Mouse (Mus musculus) CH12.LX (cell line): Measurements from ENCODE around the gene Smarca2. TPM values are rescaled to one million over a fixed set of nuclear protein-coding genes. Genes with fewer than 3 reads are reported as not detected.

ENCODE experiments used
- DNase-seq: peaks from one replicate; pipeline ENCODE4 v3.0.0-alpha.2; 2013; ENCODE audit errors: extremely low read depth
- H3K27ac ChIP-seq: 2 replicates; pipeline ENCODE4 v1.5.1; 2012; ENCODE audit warnings: low read depth, mild to moderate bottlenecking, control low read depth, moderate library complexity; ENCODE audit not compliant: insufficient read depth
- H3K27me3 ChIP-seq: replicated peaks from 2 replicates; pipeline ENCODE3; 2012; ENCODE audit warnings: inconsistent platforms
- H3K36me3 ChIP-seq, 2 experiments: replicated peaks in 1 of 2; 2 replicates each; pipeline versions ENCODE3 to v1.6.1; 2012; ENCODE audit warnings: inconsistent platforms in 1 of 2, low read length in 1 of 2, mild to moderate bottlenecking in 1 of 2, mixed read lengths in 1 of 2, moderate library complexity in 1 of 2; ENCODE audit not compliant: control insufficient read depth in 1 of 2, insufficient read depth in 1 of 2
- H3K4me1 ChIP-seq, 2 experiments: 2 replicates each; pipeline ENCODE4 v1.6.1; 2012; ENCODE audit warnings: inconsistent platforms in 1 of 2, moderate library complexity in 1 of 2; ENCODE audit not compliant: insufficient read depth in 2 of 2, control insufficient read depth in 1 of 2
- H3K4me2 ChIP-seq: 2 replicates; pipeline ENCODE4 v1.6.1; 2012; ENCODE audit warnings: low read depth, mild to moderate bottlenecking, control low read depth; ENCODE audit not compliant: poor library complexity, insufficient read depth, severe bottlenecking
- H3K4me3 ChIP-seq, 3 experiments: fragments of 150-350 bp in 1 of 3; sonication (generic) in 1 of 3; replicated peaks in 1 of 3; 2 replicates each; pipeline versions ENCODE3 to v1.5.1; 2011 to 2012; ENCODE audit warnings: low read depth in 2 of 3, low read length in 2 of 3, mild to moderate bottlenecking in 2 of 3, moderate library complexity in 2 of 3, control low read depth in 1 of 3, improper control_type of control experiment in 1 of 3, inconsistent platforms in 1 of 3, mixed read lengths in 1 of 3; ENCODE audit not compliant: poor library complexity in 1 of 3
- H3K79me2 ChIP-seq: replicated peaks from 2 replicates; pipeline ENCODE4 v1.6.1; 2012; ENCODE audit warnings: mild to moderate bottlenecking, moderate library complexity; ENCODE audit not compliant: control insufficient read depth, poor library complexity, insufficient read depth, severe bottlenecking; ENCODE audit errors: extremely low read depth
- H3K9ac ChIP-seq: 2 replicates; pipeline ENCODE4 v1.6.1; 2012; ENCODE audit warnings: low read depth, mild to moderate bottlenecking, control low read depth, moderate library complexity; ENCODE audit not compliant: insufficient read depth
- H3K9me3 ChIP-seq: replicated peaks from 2 replicates; pipeline ENCODE3; 2012; ENCODE audit warnings: low read length, inconsistent platforms, mixed read lengths
- BHLHE40 ChIP-seq: IDR thresholded peaks from 2 replicates; pipeline ENCODE4 v1.6.1; 2011; ENCODE audit warnings: mild to moderate bottlenecking, low read depth, low read length, improper control_type of control experiment
- CHD1 ChIP-seq: IDR thresholded peaks from 2 replicates; pipeline ENCODE4 v1.6.1; 2012; ENCODE audit warnings: low read depth, low read length, improper control_type of control experiment, inconsistent platforms
- CHD2 ChIP-seq: IDR thresholded peaks from 2 replicates; pipeline ENCODE4 v1.6.1; 2011; ENCODE audit warnings: low read length, improper control_type of control experiment
- CTCF ChIP-seq, 2 experiments: IDR thresholded peaks in 1 of 2; conservative IDR thresholded peaks in 1 of 2; 2 replicates each; pipeline ENCODE4 v1.5.1; 2011 to 2012; ENCODE audit warnings: low read depth in 2 of 2, low read length in 2 of 2, improper control_type of control experiment in 1 of 2, inconsistent platforms in 1 of 2, mild to moderate bottlenecking in 1 of 2, moderate library complexity in 1 of 2
- E2F4 ChIP-seq: IDR thresholded peaks from 2 replicates; pipeline ENCODE4 v1.6.1; 2011; ENCODE audit warnings: low read depth, low read length, improper control_type of control experiment; ENCODE audit not compliant: insufficient replicate concordance
- ELF1 ChIP-seq: IDR thresholded peaks from 2 replicates; pipeline ENCODE4 v1.6.1; 2014; ENCODE audit warnings: low read depth, mild to moderate bottlenecking, inconsistent platforms, low read length, improper control_type of control experiment
- EP300 ChIP-seq: IDR thresholded peaks from 2 replicates; pipeline ENCODE4 v1.6.1; 2011; ENCODE audit warnings: low read length, improper control_type of control experiment
- ETS1 ChIP-seq: conservative IDR thresholded peaks from 2 replicates; pipeline ENCODE4 v1.6.1; 2012; ENCODE audit warnings: low read depth, mild to moderate bottlenecking, inconsistent platforms, low read length, improper control_type of control experiment, moderate library complexity
- GABPA ChIP-seq: IDR thresholded peaks from 2 replicates; pipeline ENCODE4 v1.6.1; 2012; ENCODE audit warnings: low read depth, low read length, improper control_type of control experiment, inconsistent platforms; ENCODE audit not compliant: insufficient replicate concordance
- HCFC1 ChIP-seq: IDR thresholded peaks from 2 replicates; pipeline ENCODE4 v1.6.1; 2012; ENCODE audit warnings: low read depth, mild to moderate bottlenecking, inconsistent platforms, low read length, improper control_type of control experiment
- IRF4 ChIP-seq: IDR thresholded peaks from 2 replicates; pipeline ENCODE4 v1.6.1; 2014; ENCODE audit warnings: low read depth, mild to moderate bottlenecking, inconsistent platforms, low read length, improper control_type of control experiment
- JUN ChIP-seq: IDR thresholded peaks from 2 replicates; pipeline ENCODE4 v1.6.1; 2011; ENCODE audit warnings: low read depth, mild to moderate bottlenecking, low read length, improper control_type of control experiment, moderate library complexity; ENCODE audit not compliant: insufficient read depth
- JUND ChIP-seq: conservative IDR thresholded peaks from 2 replicates; pipeline ENCODE4 v1.6.1; 2011; ENCODE audit warnings: low read depth, low read length, improper control_type of control experiment
- MAFK ChIP-seq: IDR thresholded peaks from 2 replicates; pipeline ENCODE4 v1.6.1; 2011; ENCODE audit warnings: low read length, improper control_type of control experiment; ENCODE audit not compliant: insufficient replicate concordance
- MAZ ChIP-seq: IDR thresholded peaks from 2 replicates; pipeline ENCODE4 v1.6.1; 2012; ENCODE audit warnings: low read depth, mild to moderate bottlenecking, inconsistent platforms, low read length, improper control_type of control experiment, moderate library complexity
- MEF2A ChIP-seq: IDR thresholded peaks from 2 replicates; pipeline ENCODE4 v1.6.1; 2014; ENCODE audit warnings: low read depth, mild to moderate bottlenecking, inconsistent platforms, low read length, improper control_type of control experiment, borderline replicate concordance
- MXI1 ChIP-seq: IDR thresholded peaks from 2 replicates; pipeline ENCODE4 v1.6.1; 2011; ENCODE audit warnings: mild to moderate bottlenecking, low read depth, low read length, improper control_type of control experiment
- MYC ChIP-seq: IDR thresholded peaks from 2 replicates; pipeline ENCODE4 v1.6.1; 2011; ENCODE audit warnings: low read depth, mild to moderate bottlenecking, improper control_type of control experiment, low read length
- NELFE ChIP-seq: IDR thresholded peaks from 2 replicates; pipeline ENCODE4 v1.6.1; 2011; ENCODE audit warnings: low read depth, low read length, improper control_type of control experiment
- NRF1 ChIP-seq: IDR thresholded peaks from 2 replicates; pipeline ENCODE4 v1.6.1; 2014; ENCODE audit warnings: low read depth, mild to moderate bottlenecking, inconsistent platforms, low read length, improper control_type of control experiment, moderate library complexity
- PAX5 ChIP-seq: IDR thresholded peaks from 2 replicates; pipeline ENCODE4 v1.6.1; 2012; ENCODE audit warnings: low read length, inconsistent platforms, mixed read lengths
- POLR2A ChIP-seq: IDR thresholded peaks from 2 replicates; pipeline ENCODE4 v1.6.1; 2011; ENCODE audit warnings: low read depth, mild to moderate bottlenecking, improper control_type of control experiment, low read length
- POLR2AphosphoS2 ChIP-seq: IDR thresholded peaks from 2 replicates; pipeline ENCODE4 v1.6.1; 2011; ENCODE audit warnings: low read depth, low read length, improper control_type of control experiment
- RAD21 ChIP-seq: IDR thresholded peaks from 2 replicates; pipeline ENCODE4 v1.6.1; 2011; ENCODE audit warnings: low read depth, mild to moderate bottlenecking, low read length, improper control_type of control experiment, moderate library complexity
- RCOR1 ChIP-seq: conservative IDR thresholded peaks from 2 replicates; pipeline ENCODE4 v1.6.1; 2012; ENCODE audit warnings: low read depth, mild to moderate bottlenecking, inconsistent platforms, low read length, improper control_type of control experiment
- SIN3A ChIP-seq: IDR thresholded peaks from 2 replicates; pipeline ENCODE4 v1.6.1; 2012; ENCODE audit warnings: low read length, improper control_type of control experiment, inconsistent platforms
- SMC3 ChIP-seq: IDR thresholded peaks from 2 replicates; pipeline ENCODE4 v1.6.1; 2011; ENCODE audit warnings: low read depth, low read length, improper control_type of control experiment
- TBP ChIP-seq: conservative IDR thresholded peaks from 2 replicates; pipeline ENCODE4 v1.6.1; 2011; ENCODE audit warnings: low read depth, low read length, improper control_type of control experiment
- TCF12 ChIP-seq: IDR thresholded peaks from 2 replicates; pipeline ENCODE4 v1.6.1; 2014; ENCODE audit warnings: low read depth, mild to moderate bottlenecking, inconsistent platforms, low read length, improper control_type of control experiment
- UBTF ChIP-seq: IDR thresholded peaks from 2 replicates; pipeline ENCODE4 v1.6.1; 2012; ENCODE audit warnings: low read depth, mild to moderate bottlenecking, inconsistent platforms, low read length, improper control_type of control experiment, moderate library complexity
- USF1 ChIP-seq: IDR thresholded peaks from 2 replicates; pipeline ENCODE4 v1.6.1; 2014; ENCODE audit warnings: low read depth, mild to moderate bottlenecking, inconsistent platforms, low read length, improper control_type of control experiment
- USF2 ChIP-seq: conservative IDR thresholded peaks from 2 replicates; pipeline ENCODE4 v1.6.1; 2011; ENCODE audit warnings: low read depth, low read length, improper control_type of control experiment
- ZC3H11A ChIP-seq: IDR thresholded peaks from 2 replicates; pipeline ENCODE4 v1.6.1; 2012; ENCODE audit warnings: low read depth, mild to moderate bottlenecking, inconsistent platforms, low read length, improper control_type of control experiment
- ZKSCAN1 ChIP-seq: IDR thresholded peaks from 2 replicates; pipeline ENCODE4 v1.6.1; 2012; ENCODE audit warnings: low read depth, inconsistent platforms, low read length, improper control_type of control experiment, borderline replicate concordance
- ZMIZ1 ChIP-seq: IDR thresholded peaks from 2 replicates; pipeline ENCODE4 v1.6.1; 2012; ENCODE audit warnings: low read depth, mild to moderate bottlenecking, inconsistent platforms, low read length, improper control_type of control experiment
- ZNF384 ChIP-seq: IDR thresholded peaks from 2 replicates; pipeline ENCODE4 v1.6.1; 2012; ENCODE audit warnings: low read depth, low read length, improper control_type of control experiment, inconsistent platforms
- dilution Hi-C: fragments of 300-500 bp; cut with MboI; formaldehyde crosslinking; loops from 2 replicates; pipeline ENCODE4 v1.14.3; 2020; ENCODE audit warnings: low sequenced_read_pairs; ENCODE audit not compliant: extremely low pct_unique_long_range_greater_than_20kb, extremely low pct_ligation_motif_present
- in situ Hi-C: fragments of 300-500 bp; cut with MboI; formaldehyde crosslinking; loops from 3 replicates; pipeline ENCODE4 v1.14.3; 2019; ENCODE audit warnings: low sequenced_read_pairs, low pct_ligation_motif_present, low pct_unique_long_range_greater_than_20kb, mixed read lengths
- polyA plus RNA-seq: library from polyadenylated mRNA; unstranded; fragments of >175 nt; gene quantifications from 2 replicates; pipeline ENCODE4 v1.2.1, GENCODE M21; 2012; ENCODE audit warnings: low read depth; ENCODE audit not compliant: insufficient read length
- total RNA-seq, 2 experiments: library from RNA; depleted of rRNA; stranded (reverse); fragments of 300-350 nt in 1 of 2; fragments of >200 nt in 1 of 2; gene quantifications; 2 replicates each; pipeline ENCODE4 v1.2.3; 2012 to 2014

The Smarca2 gene
- total and polyA plus RNA-seq, 3 experiments = 19.4 to 47.1 (median 21.8) TPM

DNA sequence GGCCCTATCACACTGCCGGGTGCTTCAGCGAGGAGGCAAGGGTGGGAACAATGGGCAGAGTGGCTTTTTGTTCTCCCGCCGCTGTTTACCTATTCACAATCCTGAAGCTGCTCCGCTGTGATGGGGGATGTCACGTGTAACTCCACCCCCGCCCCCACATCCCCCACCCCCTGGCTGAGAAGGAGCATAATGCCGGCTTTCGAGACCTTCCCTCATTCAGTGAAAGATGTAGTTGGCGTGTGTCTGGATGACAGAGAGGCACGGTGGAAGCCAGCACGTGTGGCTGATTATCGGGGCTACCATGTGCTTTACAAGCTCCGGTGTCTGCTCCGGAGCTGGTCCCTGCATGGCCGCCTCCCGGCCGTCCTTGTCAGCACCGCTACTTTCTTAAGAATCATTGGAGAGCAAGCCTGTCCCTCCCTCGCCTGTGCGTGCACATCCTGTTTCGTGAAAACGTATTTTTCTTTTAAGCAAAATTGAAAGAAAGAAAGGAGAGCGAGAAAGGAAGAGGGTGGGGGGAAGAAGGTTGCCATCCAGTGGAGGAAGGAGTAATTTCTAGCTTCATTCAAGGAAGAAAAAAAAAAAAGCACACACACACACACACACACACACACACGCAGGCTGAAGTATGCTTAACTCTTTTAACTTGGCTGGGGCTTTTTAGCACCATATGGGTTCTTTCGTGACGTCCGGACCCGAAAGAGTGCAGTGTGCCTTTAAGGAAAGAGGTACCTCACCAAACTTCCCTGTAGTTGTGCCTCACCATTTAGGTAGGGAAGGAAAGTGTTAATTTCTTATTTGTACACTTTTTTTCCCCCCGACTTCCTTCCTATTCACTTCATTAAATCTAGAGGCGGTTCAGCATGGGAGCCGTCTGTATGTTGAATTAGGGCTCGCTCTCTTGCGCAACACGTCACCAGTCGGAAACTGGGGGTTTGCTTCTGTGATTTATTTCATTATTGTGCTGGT lies 143.0 kb downstream of the Smarca2 start:
- dilution Hi-C loops = no loop called here
- Histone ChIP-seq H3K9me3 (no peaks in the 10 kb centered on the region), H3K4me3 (peak overlapping the region; percentile 63 to 74 (median 68)), H3K4me1 (peaks cover 3 to 24% of the 10 kb centered on the region in 2 experiments; a peak in 3 of 4 replicates), H3K9ac (peak overlapping the region; percentile 90), H3K36me3 (peaks cover 5 to 37% of the 10 kb centered on the region in 2 experiments), H3K79me2 (peaks cover 3% of the 10 kb centered on the region; the same call in 1 of the 2 replicates), H3K4me2 (peak overlapping the region; percentile 74), H3K27ac (peak overlapping the region; percentile 84), H3K27me3 (no peaks in the 10 kb centered on the region)
- peak; percentile 84 for DNase-seq
- in situ Hi-C loops = loop anchor here (25.0 kb wide), 1 partner anchor 664 kb away; no protein-coding TSS in a partner anchor
- TF ChIP-seq ZKSCAN1 = no peak
- no peak for TF ChIP-seq PAX5
- TF ChIP-seq RCOR1 = no peak
- TF ChIP-seq EP300 = peak; percentile 57
- peak in 1 of 2 experiments; percentile 57; a peak in 2 of 4 replicates for TF ChIP-seq CTCF (conservative IDR thresholded peaks at IDR 0.05 in 1 of 2, IDR thresholded peaks at IDR 0.05 in 1 of 2; ENCODE audit: low read depth in 2 of 2, low read length in 2 of 2)
- peak; percentile 35; the same call in 1 of the 2 replicates for TF ChIP-seq HCFC1
- TF ChIP-seq POLR2AphosphoS2 = no peak
- TF ChIP-seq TBP = peak; percentile 59; the same call in 1 of the 2 replicates
- TF ChIP-seq SIN3A = peak; percentile 80
- peak; percentile 37 for TF ChIP-seq ETS1
- 0 out of 2 replicates have a peak, but pooled peaks have one; percentile 4 for TF ChIP-seq NRF1
- TF ChIP-seq ZC3H11A = no peak
- TF ChIP-seq MXI1 = peak; percentile 79
- no peak for TF ChIP-seq E2F4
- peak; percentile 38; the same call in 1 of the 2 replicates for TF ChIP-seq JUND
- TF ChIP-seq POLR2A = peak; percentile 79
- peak; percentile 98 for TF ChIP-seq ZNF384
- no peak for TF ChIP-seq USF1
- no peak; the same call in 1 of the 2 replicates for TF ChIP-seq CHD1
- no peak for TF ChIP-seq JUN
- no peak for TF ChIP-seq GABPA
- peak; percentile 56; the same call in 1 of the 2 replicates for TF ChIP-seq NELFE
- TF ChIP-seq UBTF = 0 out of 2 replicates have a peak, but pooled peaks have one; percentile 70
- no peak for TF ChIP-seq MAFK
- TF ChIP-seq MYC = peak; percentile 71
- TF ChIP-seq MAZ = peak; percentile 90
- TF ChIP-seq IRF4 = peak; percentile 44; the same call in 1 of the 2 replicates
- TF ChIP-seq BHLHE40 = peak; percentile 76
- TF ChIP-seq MEF2A = 0 out of 2 replicates have a peak, but pooled peaks have one; percentile 63
- no peak for TF ChIP-seq USF2
- peak; percentile 54; the same call in 1 of the 2 replicates for TF ChIP-seq ELF1
- peak; percentile 31 for TF ChIP-seq RAD21
- no peak for TF ChIP-seq CHD2
- peak; percentile 70; the same call in 1 of the 2 replicates for TF ChIP-seq ZMIZ1
- TF ChIP-seq SMC3 = peak; percentile 37
- peak; percentile 37; the same call in 1 of the 2 replicates for TF ChIP-seq TCF12
